Mouse (Mus musculus) gastrocnemius, adult 2 months (tissue): ENCODE results near the gene Aff4. TPM values are rescaled to one million over a fixed set of nuclear protein-coding genes. Genes with fewer than 3 reads are reported as not detected.

Experiments used
- DNase-seq: peaks from one replicate; pipeline ENCODE4 v3.0.0; 2022
- H3K27ac ChIP-seq: fragments of 200-600 bp; 2 replicates; pipeline ENCODE4 v1.8.1; 2022; ENCODE audit warnings: mild to moderate bottlenecking
- H3K4me3 ChIP-seq: fragments of 200-600 bp; 2 replicates; pipeline ENCODE4 v1.8.1; 2022; ENCODE audit warnings: mild to moderate bottlenecking, moderate library complexity
- CTCF ChIP-seq: fragments of 200-600 bp; IDR thresholded peaks from 2 replicates; pipeline ENCODE4 v1.8.1; 2022; ENCODE audit warnings: antibody characterized with exemption, mild to moderate bottlenecking, moderate library complexity
- intact Hi-C: fragments of 180-260 bp; cut with DNase I; formaldehyde crosslinking; loops from one replicate; pipeline ENCODE4 v1.15.1; 2025
- total RNA-seq, 2 experiments: library from RNA; stranded (reverse); gene quantifications; 2 replicates each; pipeline ENCODE4 v1.2.3; 2021

Aff4 gene
- total RNA-seq, 2 experiments from 2014 or later = 99.7 to 107 TPM

DNA sequence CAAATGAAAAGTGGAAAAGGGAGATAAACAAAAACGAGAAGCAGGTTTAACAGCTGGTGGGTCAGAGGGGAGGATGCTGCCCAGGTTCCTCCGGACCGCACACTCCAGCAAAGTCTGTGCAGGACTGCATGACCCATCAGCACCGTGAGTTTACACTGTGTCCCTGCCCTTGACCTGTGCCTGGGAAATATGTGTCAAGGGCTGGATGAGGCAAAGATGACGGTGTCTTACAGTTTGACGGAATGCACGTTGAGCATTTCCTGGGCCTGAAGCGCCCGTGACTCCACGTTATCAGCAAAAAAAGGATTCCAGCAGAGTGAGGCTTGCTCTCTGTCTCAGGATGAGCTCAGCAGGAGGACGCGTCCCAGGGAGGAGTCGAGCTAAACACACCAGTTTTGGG lies 94.9 kb downstream of the Aff4 start:
- no peak overlapping the region for H3K4me3 ChIP-seq
- no peak for TF ChIP-seq CTCF
- no peak for DNase-seq
- H3K27ac ChIP-seq = no peak overlapping the region
- intact Hi-C loops = no loop called here

DNA sequence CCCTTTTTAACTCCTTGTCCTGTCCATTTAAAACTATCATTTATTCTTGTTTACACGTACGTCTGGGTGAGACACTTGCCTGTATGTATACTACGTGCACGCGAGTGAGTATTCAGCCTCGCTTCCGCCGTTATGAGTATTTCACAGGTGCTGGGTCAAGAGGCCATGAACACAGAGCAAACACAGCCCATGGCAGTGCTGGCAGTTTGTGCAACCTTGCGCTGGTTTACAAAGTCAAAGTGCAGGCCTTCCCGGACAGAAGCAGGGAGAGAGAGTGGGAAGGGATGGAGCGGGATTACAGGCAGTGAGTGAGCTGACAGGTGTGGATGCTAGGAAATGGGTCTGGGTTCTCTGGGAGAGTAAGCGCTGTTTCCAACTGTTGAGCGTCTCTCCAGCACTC lies 95.5 kb downstream of the Aff4 start:
- TF ChIP-seq CTCF = no peak
- DNase-seq = no peak
- Histone ChIP-seq H3K4me3 (no peak overlapping the region), H3K27ac (no peak overlapping the region)
- intact Hi-C loops = no loop called here

DNA sequence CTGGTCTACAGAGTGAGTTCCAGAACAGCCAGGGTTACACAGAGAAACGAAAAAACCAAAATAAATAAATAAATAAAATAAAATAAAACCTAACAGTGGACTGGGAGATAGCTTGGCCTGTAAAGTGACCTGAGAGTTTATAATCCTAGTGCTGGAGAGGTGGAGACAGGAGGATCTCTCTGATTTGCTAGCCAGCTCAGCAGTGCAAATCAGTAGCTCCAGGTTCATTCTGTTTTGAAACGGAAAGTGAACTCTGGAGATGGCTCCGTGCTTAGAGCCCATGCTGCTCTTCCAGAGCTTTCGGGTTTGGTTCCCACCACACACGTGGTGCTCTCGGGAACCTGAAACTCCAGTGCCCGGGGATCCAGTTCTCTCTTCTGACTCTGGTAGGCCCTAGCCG lies 97.4 kb downstream of the Aff4 start:
- Histone ChIP-seq H3K27ac (peak overlapping the region; percentile 52), H3K4me3 (no peak overlapping the region)
- no peak for DNase-seq
- intact Hi-C loops = no loop called here
- no peak for TF ChIP-seq CTCF

DNA sequence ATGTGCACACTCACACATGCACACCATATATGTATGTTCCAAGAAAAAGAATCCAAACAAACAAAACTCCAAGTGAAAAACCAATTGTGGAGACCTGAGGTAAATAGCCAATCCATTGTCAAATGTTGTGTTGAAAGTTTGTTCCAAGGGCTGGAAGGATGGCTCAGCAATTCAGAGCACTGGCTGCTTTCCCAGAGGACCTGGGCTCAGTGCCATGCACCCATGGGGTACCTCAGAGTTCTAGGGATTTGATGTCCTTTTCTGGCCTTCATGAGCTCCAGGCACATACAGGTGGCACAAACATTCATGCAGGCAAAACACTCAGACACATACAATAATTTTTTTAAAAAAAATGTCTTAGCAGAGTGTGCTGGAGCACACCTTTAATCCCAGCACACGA lies 97.9 kb downstream of the Aff4 start:
- peak; percentile 81 for DNase-seq
- Histone ChIP-seq H3K27ac (peak overlapping the region; percentile 52), H3K4me3 (no peak overlapping the region)
- intact Hi-C loops = no loop called here
- no peak for TF ChIP-seq CTCF

DNA sequence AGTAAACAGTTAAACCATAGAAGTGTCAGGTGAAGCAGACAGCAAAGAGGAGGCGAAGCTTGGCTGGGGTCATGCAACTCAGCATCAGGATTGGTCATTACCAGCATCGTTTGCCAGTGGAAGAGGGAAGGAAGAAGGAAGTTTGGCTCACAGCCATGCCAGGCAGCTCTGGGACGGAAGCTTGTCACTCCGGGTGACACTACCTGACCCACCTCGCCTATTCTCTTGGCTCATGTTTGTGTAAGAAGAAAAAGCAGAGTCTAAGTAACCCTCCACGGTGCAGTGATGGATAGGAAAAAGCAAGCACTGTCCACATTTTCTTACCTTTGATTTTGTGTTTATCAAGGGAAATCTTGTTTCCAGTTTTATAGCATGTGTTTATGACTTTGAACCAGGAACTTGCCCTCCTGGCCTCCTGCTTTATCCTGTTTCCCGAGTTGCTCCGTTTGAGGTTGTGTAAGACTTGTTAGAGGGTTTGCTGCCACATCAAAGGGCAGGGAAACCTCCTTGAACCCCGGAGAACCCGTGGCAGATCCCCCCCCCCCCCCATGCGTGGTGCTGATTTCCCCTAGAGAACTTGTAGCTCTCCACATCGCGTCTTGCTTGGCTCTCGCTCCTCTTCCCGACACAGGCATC lies 99.6 kb downstream of the Aff4 start:
- no peak for DNase-seq
- no peak for TF ChIP-seq CTCF
- H3K27ac ChIP-seq = no peak overlapping the region; the same call in 1 of the 2 replicates
- H3K4me3 ChIP-seq = no peak overlapping the region
- intact Hi-C loops = no loop called here

GRCm38 (mm10) chr11:53451361-53451760 lies 100.7 kb downstream of the Aff4 start:
- Histone ChIP-seq H3K4me3 (no peak overlapping the region), H3K27ac (peak overlapping the region; percentile 70)
- no peak for TF ChIP-seq CTCF
- DNase-seq = no peak
- intact Hi-C loops = no loop called here

GRCm38 (mm10) chr11:53452396-53452795 lies 101.8 kb downstream of the Aff4 start:
- TF ChIP-seq CTCF = no peak
- intact Hi-C loops = no loop called here
- Histone ChIP-seq H3K4me3 (no peak overlapping the region), H3K27ac (no peak overlapping the region)
- no peak for DNase-seq

DNA sequence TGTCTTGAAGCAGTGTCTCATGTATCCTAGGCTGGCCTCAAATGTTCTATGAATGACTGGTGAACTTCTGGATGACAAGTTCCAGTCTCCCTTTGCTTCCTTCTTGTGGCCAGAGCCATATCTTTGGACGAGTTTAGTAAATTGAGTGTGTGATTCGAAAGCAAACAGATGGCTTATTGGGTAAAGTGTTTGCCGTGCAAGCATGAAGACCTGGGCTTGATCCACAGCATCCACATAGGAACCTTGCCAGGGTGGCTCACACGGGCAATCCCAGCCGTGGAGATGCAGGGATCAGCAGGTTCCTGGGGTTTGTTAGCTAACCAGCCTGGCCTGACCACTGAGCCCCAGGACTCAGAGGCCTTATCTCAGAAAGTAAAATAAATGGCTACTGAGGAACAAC lies 102.4 kb downstream of the Aff4 start:
- no peak for TF ChIP-seq CTCF
- intact Hi-C loops = no loop called here
- no peak for DNase-seq
- no peak overlapping the region for H3K27ac ChIP-seq
- H3K4me3 ChIP-seq = no peak overlapping the region

DNA sequence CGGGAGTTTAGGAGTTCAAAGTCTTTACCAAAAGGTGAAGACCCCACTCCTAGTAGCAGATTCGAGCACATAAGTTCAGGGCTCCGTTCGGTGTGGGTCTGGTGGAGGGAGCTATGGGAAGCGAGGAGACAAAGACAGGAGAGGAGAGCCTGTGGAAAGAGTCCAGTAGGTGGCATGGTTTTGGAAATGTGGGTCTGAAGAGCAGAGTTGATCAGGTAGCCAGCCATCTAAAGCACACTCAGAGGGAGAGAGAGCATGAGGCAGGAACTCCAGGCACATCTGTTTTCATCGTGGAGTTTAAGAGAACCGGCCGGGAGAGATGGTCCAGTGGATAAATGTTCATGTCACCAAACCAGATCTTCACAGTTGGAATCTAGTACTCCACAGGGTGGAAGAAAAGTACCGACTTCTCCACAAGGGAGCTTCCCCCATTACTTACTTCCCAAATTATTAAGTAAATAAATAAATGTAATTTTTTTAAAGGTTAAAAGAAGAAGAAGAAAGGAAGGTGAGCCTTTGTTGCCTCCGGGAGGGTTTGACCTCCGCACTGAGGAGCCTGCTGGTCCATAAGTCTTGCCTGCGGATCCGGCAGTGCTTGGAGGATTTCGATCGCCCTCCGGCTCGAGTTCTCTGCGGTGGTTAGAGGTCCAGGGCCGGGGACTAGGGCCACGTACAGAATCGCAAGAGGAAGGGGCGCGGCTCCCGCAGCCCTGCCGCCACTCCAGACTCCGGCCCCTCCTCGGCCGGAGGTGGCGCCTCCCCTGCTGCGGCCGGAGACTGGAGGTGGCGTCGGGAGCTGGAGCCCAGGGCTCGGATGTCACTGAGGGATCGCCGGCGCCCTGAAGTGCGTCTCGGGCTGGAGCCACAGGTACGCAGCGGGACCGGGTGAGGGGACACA lies 106.1 kb downstream of the Aff4 start, which contains the start of the genes Gm10447 and Shroom1:
Gm10447 (minus strand) TSS at position 637 of the 898 bp plus-strand sequence.
Shroom1 (plus strand) TSS at position 732 of the 898 bp plus-strand sequence.
- intact Hi-C loops = no loop called here

GRCm38 (mm10) chr11:53457372-53457954 lies 106.8 kb downstream of the Aff4 start:
- peak overlapping the region; percentile 71 for H3K4me3 ChIP-seq
- peak; percentile 25; the same call in 1 of the 2 replicates for TF ChIP-seq CTCF
- intact Hi-C loops = no loop called here

More for the DNA sequence above, 106.1 kb downstream of the Aff4 start, which contains the start of the genes Gm10447 and Shroom1:
- Histone ChIP-seq H3K27ac (peak within 1 kb of the TSS; percentile 61), H3K4me3 (peak within 1 kb of the TSS; percentile 71)
- TF ChIP-seq CTCF = peak; percentile 59
- DNase-seq = peak; percentile 80

GRCm38 (mm10) chr11:53458996-53459395 lies 108.4 kb downstream of the Aff4 start:
- no peak for TF ChIP-seq CTCF
- no peak for DNase-seq
- Histone ChIP-seq H3K4me3 (no peak overlapping the region), H3K27ac (no peak overlapping the region)
- intact Hi-C loops = no loop called here

More at GRCm38 (mm10) chr11:53457372-53457954, 106.8 kb downstream of the Aff4 start:
- H3K27ac ChIP-seq = peak overlapping the region; percentile 61
- DNase-seq = no peak

DNA sequence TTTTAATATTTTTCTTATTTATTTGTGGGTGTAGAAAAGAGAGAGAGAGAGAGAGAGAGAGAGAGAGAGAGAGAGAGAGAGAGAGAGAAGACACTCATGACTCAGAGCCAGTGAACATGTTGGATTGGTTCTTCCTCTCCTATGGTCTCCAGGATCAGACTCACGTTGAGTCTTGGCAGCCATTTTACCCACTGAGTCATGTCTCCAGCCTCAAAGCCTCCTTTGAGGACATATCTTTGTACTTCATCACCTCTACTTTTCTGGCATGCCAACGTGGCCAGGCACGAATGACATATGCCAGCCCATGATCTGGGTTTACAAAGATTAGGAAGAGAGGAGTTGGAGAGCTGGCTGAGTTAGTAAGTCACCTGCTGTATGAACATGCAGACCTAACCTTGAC lies 109.6 kb downstream of the Aff4 start:
- TF ChIP-seq CTCF = no peak
- Histone ChIP-seq H3K4me3 (no peak overlapping the region), H3K27ac (no peak overlapping the region)
- no peak for DNase-seq
- intact Hi-C loops = no loop called here

- Histone ChIP-seq H3K27ac (no peak overlapping the region), H3K4me3 (no peak overlapping the region)
- TF ChIP-seq CTCF = no peak
- intact Hi-C loops = no loop called here
- no peak for DNase-seq
Measured at GRCm38 (mm10) chr11:53461727-53462126, 111.1 kb downstream of the Aff4 start.
